Mouse (Mus musculus) adrenal gland, postnatal 10 days (tissue): ENCODE data around the gene Fuom. TPM values are rescaled to one million over a fixed set of nuclear protein-coding genes. Genes with fewer than 3 reads are reported as not detected.
A peak's percentile ranks its signal among the peaks of the same experiment; 100 is the strongest.

Experiments used
- DNase-seq: peaks from one replicate; pipeline ENCODE4 v3.0.0; 2021; ENCODE audit warnings: mixed read lengths
- total RNA-seq, 2 experiments: library from RNA; stranded (reverse); gene quantifications; 2 replicates each; pipeline ENCODE4 v1.2.3; 2021

The Fuom gene
- total RNA-seq, 2 experiments from 2014 or later = 82.5 to 99.0 TPM

DNA sequence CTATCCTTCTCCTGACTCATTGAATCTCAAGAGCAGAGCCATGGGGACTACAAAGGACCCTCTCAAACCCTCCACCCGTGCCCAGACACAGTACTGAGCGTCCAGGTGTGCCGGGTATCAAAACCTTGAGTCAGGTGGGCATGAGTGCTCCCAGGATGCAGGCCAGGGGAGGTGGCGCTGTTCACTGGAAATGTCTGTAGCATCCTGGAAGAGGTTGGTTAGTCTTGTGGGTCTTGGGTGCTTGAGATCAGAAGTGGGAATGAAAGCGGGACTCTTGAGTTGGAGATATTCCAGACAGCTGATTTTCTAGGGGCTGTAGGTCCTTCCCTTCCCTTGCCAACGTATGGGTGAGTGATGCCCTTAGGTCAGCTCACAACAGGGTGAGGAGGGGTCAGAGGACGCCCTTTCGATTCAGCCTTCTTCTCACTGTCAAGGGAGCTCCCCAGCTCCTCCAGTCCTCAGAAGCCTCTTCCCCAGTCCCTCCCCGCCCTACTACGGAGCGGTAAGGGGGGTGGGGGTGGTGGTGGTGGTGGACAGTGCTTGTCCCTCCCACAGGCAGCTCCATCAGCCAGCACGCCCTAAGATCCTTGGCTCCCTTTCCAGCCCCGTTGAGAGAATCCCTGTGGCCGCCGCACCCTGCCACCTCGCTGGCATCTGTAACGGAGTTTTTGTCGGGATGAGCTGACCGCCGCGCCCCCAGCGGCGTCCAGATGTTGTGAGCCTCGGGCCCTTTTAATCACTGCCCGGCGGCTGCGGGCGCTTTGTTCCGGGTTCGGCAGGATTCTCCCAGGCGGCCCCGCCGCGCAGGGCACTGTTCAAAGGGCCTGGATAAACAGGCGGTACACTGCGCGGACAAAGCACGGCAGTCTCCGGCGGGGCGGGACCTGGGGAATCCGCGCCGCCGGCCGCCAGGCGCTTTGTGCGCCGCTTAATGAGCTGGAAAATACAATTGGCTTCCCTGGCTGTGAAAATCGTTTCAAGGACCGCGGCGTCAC is 44.5 kb downstream of the Fuom start:
- DNase-seq = peak; percentile 56

DNA sequence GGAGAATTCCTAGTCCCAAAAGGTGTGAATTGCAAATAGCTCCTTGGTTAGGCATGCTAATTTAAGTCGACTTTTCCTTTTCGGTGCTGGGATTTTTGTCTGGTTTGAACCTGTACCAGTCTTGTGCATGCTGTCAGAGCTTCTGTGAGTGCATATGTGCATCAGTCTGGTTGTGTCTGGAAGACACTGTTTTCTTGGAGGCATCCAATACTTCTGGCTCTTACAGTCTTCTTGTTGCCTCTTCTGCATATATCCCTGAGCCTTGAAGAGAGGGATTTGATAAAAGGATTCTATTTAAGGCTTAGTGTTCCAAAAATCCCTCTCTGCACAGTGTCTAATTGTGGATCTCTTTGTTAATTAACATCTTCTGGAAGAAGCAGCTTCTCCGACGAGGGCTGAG is 48.1 kb downstream of the Fuom start:
- DNase-seq = no peak

DNA sequence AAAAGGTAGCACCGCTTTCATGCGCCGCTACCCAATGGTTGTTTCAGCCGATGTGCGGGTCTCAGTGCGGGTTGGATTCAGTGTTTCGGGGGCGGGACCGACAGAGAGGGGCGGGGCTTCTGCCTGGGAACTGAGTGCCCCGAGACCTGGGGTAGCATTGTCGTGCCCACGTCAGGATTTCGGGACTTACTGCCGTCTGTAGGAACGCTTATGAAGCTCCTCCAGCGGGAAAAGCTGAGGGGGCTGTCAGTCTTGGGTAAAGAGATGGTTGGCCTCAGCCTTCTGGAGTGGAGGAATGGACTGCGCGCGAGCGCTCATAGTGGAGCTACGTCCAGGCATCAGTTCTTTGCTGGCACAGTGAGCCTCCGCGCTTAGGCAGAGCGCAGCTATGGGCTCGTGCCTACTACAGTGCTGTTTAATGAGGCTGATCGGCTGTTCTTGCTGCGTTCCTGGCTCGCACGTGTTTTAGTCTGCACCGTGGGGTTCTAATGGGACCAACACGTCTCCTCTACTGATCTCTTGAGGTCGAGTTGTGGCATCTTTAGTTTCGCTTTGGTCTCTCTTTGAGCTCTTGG is 53.0 kb downstream of the Fuom start:
- DNase-seq = peak; percentile 40

DNA sequence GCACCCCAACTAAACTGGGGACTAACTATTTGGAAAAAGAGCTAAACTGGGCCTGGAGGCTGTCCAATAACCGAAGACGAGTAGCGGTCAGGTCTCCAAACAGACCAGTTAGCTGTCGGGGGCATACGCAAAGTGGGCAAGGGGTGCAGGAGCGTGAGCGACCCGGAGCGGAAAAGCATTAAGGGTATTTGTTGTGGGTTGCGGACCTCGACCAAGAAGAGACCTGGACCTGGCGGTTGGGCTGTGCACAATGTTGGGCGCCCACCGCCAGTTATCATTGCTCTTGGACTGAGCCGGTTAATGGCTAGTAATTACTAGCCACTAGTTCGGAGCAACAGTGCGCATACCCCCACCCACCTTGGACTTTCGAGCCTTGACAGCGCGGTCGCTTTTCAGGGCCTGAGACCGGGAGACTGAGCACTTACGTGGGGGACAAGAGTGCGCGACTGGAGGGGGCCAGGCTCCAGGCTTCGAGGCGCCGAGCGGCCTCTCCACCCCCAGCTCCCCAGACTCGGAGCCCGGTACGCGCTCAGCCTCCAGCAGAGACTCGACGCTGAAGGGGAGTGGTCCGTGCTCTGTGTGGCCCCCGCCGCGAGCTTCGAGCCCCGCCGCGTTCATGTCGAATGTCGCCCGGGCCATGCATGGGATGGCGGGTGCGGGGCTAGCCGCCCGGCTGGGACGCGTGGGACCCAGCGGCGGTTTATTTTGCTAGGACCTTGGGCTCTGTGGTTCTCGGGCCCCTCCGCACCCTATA is 53.7 kb downstream of the Fuom start, which contains the start of gene Msx3:
Msx3 (minus strand) TSS at position 729 of the 754 bp plus-strand sequence.
- DNase-seq = no peak

DNA sequence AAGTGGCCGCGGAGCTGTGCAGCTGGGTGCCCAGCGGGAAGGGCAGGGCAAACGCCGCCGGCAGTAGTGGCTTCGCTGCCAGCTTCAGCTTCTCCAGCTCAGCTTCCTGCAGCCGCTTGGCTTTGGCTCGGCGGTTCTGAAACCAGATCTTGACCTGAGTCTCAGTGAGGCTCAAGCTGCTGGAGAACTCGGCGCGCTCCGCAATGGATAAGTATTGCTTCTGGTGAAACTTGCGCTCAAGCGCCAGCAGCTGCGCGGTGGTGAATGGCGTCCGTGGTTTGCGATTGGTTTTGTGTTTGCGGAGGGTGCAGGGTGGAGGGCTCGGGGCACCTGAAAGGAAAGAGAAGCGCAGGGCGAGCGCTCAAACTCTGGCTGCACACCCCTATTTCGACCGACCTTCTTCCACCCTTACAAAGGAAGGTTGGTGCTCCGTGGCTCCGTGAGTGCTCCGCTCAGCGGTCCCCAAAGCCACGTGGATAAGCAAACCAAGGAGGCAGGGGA is 54.4 kb downstream of the Fuom start:
- peak; percentile 25 for DNase-seq

Other genes starting within 250 kb of the Fuom start
- gene Kndc1, start 207.7 kb downstream of the Fuom start, total RNA-seq = under 1 TPM; 0.42 to 0.55 TPM
- gene Utf1, start 158.7 kb downstream of the Fuom start, total RNA-seq = under 1 TPM in 1 of 2 experiments, not detected in 1; 0.24 TPM
- gene 6430531B16Rik, start 123.7 kb downstream of the Fuom start, total RNA-seq = under 1 TPM in 1 of 2 experiments, not detected in 1; 0.39 TPM
- gene Adam8, start 109.9 kb downstream of the Fuom start, total RNA-seq = 1 to 10 TPM; 1.9 to 2.9 TPM
- gene Zfp511, start 66.0 kb downstream of the Fuom start, total RNA-seq = 10 to 100 TPM; 14.0 to 18.1 TPM
- 10 to 100 TPM; 32.7 to 37.4 TPM for gene Tubgcp2, start 65.8 kb downstream of the Fuom start, total RNA-seq
- not detected for gene Msx3, start 53.4 kb downstream of the Fuom start, total RNA-seq
- gene Caly, start 19.9 kb downstream of the Fuom start, total RNA-seq = 1 to 10 TPM; 4.9 to 6.6 TPM
- gene Prap1, start 9.0 kb downstream of the Fuom start, total RNA-seq = not detected
- gene Paox, start 13.4 kb upstream of the Fuom start, total RNA-seq = 10 to 100 TPM; 21.2 to 25.1 TPM
- 100 to 1,000 TPM; 600 to 610 TPM for gene Echs1, start 14.0 kb upstream of the Fuom start, total RNA-seq
- gene Mtg1, start 35.1 kb upstream of the Fuom start, total RNA-seq = 10 to 100 TPM; 42.0 to 45.9 TPM
- 1 to 10 TPM; 1.7 to 2.0 TPM for gene Sprn, start 52.4 kb upstream of the Fuom start, total RNA-seq
- gene Olfr522, start 62.3 kb upstream of the Fuom start, total RNA-seq = not detected
- not detected for gene Olfr523, start 70.8 kb upstream of the Fuom start, total RNA-seq
- gene Olfr524, start 103.5 kb upstream of the Fuom start, total RNA-seq = not detected
- under 1 TPM in 1 of 2 experiments, not detected in 1; 0.12 TPM for gene Cd163l1, start 115.8 kb upstream of the Fuom start, total RNA-seq
- gene 5830411N06Rik, start 144.8 kb upstream of the Fuom start, total RNA-seq = not detected
- gene Olfr525, start 218.4 kb upstream of the Fuom start, total RNA-seq = not detected
- gene Olfr527, start 231.6 kb upstream of the Fuom start, total RNA-seq = not detected